Mouse (Mus musculus) small intestine, adult 10 weeks (tissue): ENCODE results near the gene Tmem108. TPM values are rescaled to one million over a fixed set of nuclear protein-coding genes. Genes with fewer than 3 reads are reported as not detected.

Source experiments
- polyA plus RNA-seq: library from polyadenylated mRNA; stranded (reverse); fragments of 350-450 nt; fragmentation: Illumina TruSeq; extraction: RNeasy Lipid Tissue Mini Kit (QIAGEN cat#74804); gene quantifications from one replicate; pipeline ENCODE4 v1.2.3, GENCODE M21; 2014; ENCODE audit warnings: low replicate concordance

Tmem108 gene
- not detected for polyA plus RNA-seq

GRCm38 (mm10) chr9:103761647-103762084 is at the start of gene Tmem108:
Gene Tmem108, minus strand, starts transcription at chr9:103761837.

GRCm38 (mm10) chr9:103480044-103480576 is 281.5 kb downstream of the Tmem108 start, which contains the start of gene Bfsp2:
Gene Bfsp2, minus strand, starts transcription at chr9:103480420.

Other genes starting within 250 kb of the Tmem108 start
- 3.2 TPM for gene Nphp3, start 240.7 kb upstream of the Tmem108 start, polyA plus RNA-seq